Mouse (Mus musculus) gastrocnemius, adult 2 months (tissue): ENCODE results near the gene Utf1. TPM values are rescaled to one million over a fixed set of nuclear protein-coding genes. Genes with fewer than 3 reads are reported as not detected.
A peak's percentile ranks its signal among the peaks of the same experiment; 100 is the strongest.

Experiments
- DNase-seq: peaks from one replicate; pipeline ENCODE4 v3.0.0; 2022
- H3K27ac ChIP-seq: fragments of 200-600 bp; 2 replicates; pipeline ENCODE4 v1.8.1; 2022; ENCODE audit warnings: mild to moderate bottlenecking
- H3K4me3 ChIP-seq: fragments of 200-600 bp; 2 replicates; pipeline ENCODE4 v1.8.1; 2022; ENCODE audit warnings: mild to moderate bottlenecking, moderate library complexity
- CTCF ChIP-seq: fragments of 200-600 bp; IDR thresholded peaks from 2 replicates; pipeline ENCODE4 v1.8.1; 2022; ENCODE audit warnings: antibody characterized with exemption, mild to moderate bottlenecking, moderate library complexity
- intact Hi-C: fragments of 180-260 bp; cut with DNase I; formaldehyde crosslinking; loops from one replicate; pipeline ENCODE4 v1.15.1; 2025
- microRNA-seq: library from miRNA; unstranded; fragments of <30 nt; microRNA quantifications from one replicate; pipeline ENCODE4 v1.2.0, GENCODE M21; 2021
- total RNA-seq, 2 experiments: library from RNA; stranded (reverse); gene quantifications; 2 replicates each; pipeline ENCODE4 v1.2.3; 2021

Gene Utf1
- total RNA-seq, 2 experiments from 2014 or later: not detected

DNA sequence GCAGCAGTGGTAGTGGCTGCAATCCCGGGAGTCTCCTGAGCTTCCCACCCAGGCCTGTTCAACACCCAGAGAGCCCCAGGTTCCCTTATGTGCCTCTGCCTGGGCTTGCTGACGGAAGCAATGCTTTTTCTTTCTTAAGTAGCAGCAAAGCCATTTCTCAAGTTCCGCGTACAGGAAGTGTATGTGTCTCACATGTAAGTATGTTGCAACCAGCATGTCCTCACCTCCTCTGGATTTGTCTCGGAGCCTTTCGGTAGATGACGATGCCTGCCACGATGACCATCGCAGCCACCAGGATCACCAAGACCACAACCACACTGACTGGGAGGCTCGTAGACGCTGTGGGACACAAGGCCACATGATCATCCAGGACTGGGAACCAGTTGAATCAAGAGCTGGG lies 40.9 kb downstream of the Utf1 start:
- Histone ChIP-seq H3K27ac (no peak overlapping the region), H3K4me3 (no peak overlapping the region)
- DNase-seq: no peak
- no peak for TF ChIP-seq CTCF
- intact Hi-C loops: no loop called here

DNA sequence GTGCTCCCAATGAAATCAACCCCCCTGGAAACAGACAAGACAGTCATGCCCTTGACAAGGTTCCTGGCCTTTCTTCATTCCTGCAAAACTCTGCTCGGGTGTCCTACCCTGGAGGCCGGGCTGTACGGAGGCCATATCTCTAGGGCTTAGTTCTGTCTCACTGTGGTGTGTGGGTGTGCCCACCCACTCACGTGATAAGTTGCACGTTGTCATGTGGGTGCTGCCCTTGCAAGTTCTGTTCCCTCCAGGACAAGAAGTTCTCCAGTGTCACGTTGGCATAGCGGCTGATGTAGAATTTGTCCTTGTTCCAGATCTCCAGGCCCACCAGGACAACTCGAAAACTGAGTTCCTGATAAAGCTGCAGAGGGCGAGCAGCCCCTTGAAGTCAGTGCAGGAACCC lies 44.7 kb downstream of the Utf1 start:
- intact Hi-C loops: no loop called here
- no peak for TF ChIP-seq CTCF
- no peak for DNase-seq
- Histone ChIP-seq H3K4me3 (no peak overlapping the region), H3K27ac (no peak overlapping the region)

DNA sequence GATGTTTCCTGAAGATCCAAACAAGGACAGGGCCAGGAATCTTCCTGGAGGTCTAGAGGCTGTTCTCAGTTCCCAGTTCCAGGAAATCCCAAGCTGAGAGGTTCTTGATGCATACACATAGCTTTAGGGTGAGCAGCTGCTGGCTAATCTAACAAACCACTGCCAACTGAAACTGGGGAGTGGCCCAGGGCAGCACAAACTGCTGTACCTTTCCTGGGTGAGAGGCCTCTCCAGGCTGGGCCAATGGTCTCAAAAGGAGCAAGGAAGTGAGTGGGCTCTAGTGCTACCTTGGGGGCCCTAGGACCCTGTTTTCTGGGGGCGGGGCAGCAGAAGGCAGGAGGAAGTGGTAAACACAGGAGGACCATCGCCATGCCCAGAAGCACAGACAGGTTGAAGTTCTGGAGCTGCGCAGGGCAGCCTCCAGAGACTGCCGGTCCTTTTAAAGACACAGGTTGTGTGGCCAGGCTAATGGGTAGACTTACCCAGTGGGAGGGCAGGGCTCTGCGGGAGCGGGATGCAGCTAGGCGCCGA lies 47.3 kb downstream of the Utf1 start:
- intact Hi-C loops: no loop called here
- no peak for DNase-seq
- Histone ChIP-seq H3K4me3 (no peak overlapping the region), H3K27ac (no peak overlapping the region)
- TF ChIP-seq CTCF: no peak

DNA sequence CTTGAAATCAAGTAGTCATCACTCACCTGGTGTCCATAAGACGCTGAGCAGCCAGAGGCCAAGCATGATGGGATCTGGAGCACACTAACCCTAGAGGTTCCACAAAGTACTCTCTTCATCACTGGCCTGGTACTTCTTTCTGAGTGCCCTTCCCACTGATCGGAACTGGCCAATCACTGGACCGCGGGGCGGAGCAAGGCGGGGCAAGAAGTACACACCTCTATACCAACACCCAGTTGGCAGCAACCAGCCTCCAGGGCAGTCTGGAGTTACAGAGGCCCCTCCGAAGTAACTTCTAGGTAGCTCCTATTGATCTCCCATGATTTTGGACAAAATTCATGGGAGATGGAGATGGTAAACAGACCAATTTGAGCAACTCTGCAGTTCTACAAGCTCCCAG lies 48.8 kb downstream of the Utf1 start, which contains the start of gene Adam8:
Gene Adam8, minus strand, starts transcription at position 157 of the 400 bp plus-strand sequence.
- no peak within 1 kb of the TSS for H3K27ac ChIP-seq
- no peak within 1 kb of the TSS for H3K4me3 ChIP-seq
- peak; percentile 47 for DNase-seq
- no peak for TF ChIP-seq CTCF
- intact Hi-C loops: no loop called here

DNA sequence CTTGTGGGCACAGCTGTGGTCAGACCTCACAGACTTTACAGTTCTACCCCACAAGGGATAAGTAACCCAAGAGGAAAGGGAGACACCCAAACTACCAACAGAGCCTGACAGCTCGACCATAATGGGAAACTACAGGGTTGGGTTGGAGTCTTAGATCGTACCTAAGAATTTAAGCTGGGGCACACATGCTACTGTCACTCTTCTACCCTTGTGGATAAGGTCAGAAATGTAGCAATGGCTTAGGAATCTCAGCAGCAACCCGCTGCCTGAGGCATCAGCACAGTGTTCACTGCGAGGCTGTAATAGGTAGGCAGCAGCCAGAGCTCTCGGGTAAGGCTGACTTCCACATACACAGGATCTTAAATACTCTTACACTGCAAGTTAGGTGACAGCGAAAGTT lies 49.9 kb downstream of the Utf1 start:
- Histone ChIP-seq H3K4me3 (no peak overlapping the region), H3K27ac (no peak overlapping the region)
- intact Hi-C loops: no loop called here
- TF ChIP-seq CTCF: no peak
- DNase-seq: no peak

DNA sequence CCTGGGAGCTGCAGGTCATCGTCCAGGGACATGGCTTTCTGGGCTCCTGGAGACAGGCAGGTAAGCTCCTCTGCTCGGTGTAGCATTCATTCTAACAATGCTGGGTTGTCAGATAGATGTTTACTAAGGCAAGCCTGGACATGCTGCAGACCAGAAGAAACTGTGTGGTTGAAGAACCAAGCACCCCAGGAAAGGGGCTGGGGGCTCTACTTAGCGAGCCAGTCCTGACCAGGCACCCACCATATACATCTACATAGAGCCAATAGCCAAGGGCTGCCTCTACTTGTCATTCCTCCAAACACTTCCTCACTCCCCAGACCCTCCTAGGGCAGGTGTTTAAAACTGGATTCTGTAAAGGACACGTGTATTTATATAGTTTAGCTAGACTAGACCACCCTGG lies 50.6 kb downstream of the Utf1 start:
- no peak for TF ChIP-seq CTCF
- H3K27ac ChIP-seq: no peak overlapping the region
- H3K4me3 ChIP-seq: no peak overlapping the region
- DNase-seq: no peak
- intact Hi-C loops: loop anchor here (1.0 kb wide), 1 partner anchor 25 kb away; no protein-coding TSS in a partner anchor

DNA sequence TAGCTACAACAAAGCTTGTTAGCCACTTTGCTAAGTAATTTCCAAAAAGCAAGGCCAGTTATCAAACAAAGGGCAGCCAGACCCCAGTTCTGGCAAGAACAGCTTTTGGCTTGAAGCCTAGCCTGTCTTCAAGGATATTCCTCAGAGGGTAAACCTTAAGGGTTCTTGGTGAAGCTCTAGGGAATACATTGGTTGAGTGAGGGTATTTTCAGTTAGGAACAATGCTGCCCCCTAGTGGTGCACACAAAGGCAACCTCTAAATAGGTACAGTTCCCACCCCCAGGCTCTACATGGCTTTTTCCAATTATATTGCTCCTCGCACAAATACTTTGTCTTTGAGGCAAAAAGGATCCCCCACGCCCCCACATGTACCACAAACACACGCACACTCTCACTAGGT lies 51.1 kb downstream of the Utf1 start:
- peak; percentile 84 for TF ChIP-seq CTCF
- H3K27ac ChIP-seq: no peak overlapping the region
- intact Hi-C loops: loop anchor here (1.0 kb wide), 1 partner anchor 25 kb away; no protein-coding TSS in a partner anchor
- peak; percentile 37 for DNase-seq
- no peak overlapping the region for H3K4me3 ChIP-seq

Small RNAs within 50 kb of the gene (microRNA-seq; reads per million reads assigned to microRNA genes)
- gene Mir202: not detected
- not detected for gene Mir7062
- gene mmu-mir-7686: not detected

Other genes starting within 250 kb of the Utf1 start
- under 1 TPM in 1 of 2 experiments, not detected in 1; 0.08 TPM for gene Adgra1, start 109.6 kb upstream of the Utf1 start, total RNA-seq
- not detected for gene Kndc1, start 49.1 kb upstream of the Utf1 start, total RNA-seq
- not detected for gene 6430531B16Rik, start 35.0 kb downstream of the Utf1 start, total RNA-seq
- gene Adam8, start 48.8 kb downstream of the Utf1 start, total RNA-seq: under 1 TPM; 0.39 to 0.43 TPM
- 1 to 10 TPM; 8.4 to 8.6 TPM for gene Zfp511, start 92.6 kb downstream of the Utf1 start, total RNA-seq
- gene Tubgcp2, start 92.9 kb downstream of the Utf1 start, total RNA-seq: 10 to 100 TPM; 19.7 to 23.5 TPM
- not detected for gene Msx3, start 105.3 kb downstream of the Utf1 start, total RNA-seq
- gene Caly, start 138.8 kb downstream of the Utf1 start, total RNA-seq: under 1 TPM in 1 of 2 experiments, not detected in 1; 0.20 TPM
- gene Prap1, start 149.6 kb downstream of the Utf1 start, total RNA-seq: not detected
- 10 to 100 TPM; 35.2 to 52.0 TPM for gene Fuom, start 158.7 kb downstream of the Utf1 start, total RNA-seq
- 1 to 10 TPM; 3.6 to 5.1 TPM for gene Paox, start 172.0 kb downstream of the Utf1 start, total RNA-seq
- gene Echs1, start 172.7 kb downstream of the Utf1 start, total RNA-seq: 100 to 1,000 TPM; 116 to 201 TPM
- 10 to 100 TPM; 26.5 to 33.2 TPM for gene Mtg1, start 193.8 kb downstream of the Utf1 start, total RNA-seq
- gene Sprn, start 211.1 kb downstream of the Utf1 start, total RNA-seq: under 1 TPM; 0.13 to 0.50 TPM
- gene Olfr522, start 221.0 kb downstream of the Utf1 start, total RNA-seq: not detected
- gene Olfr523, start 229.4 kb downstream of the Utf1 start, total RNA-seq: not detected